Mouse (Mus musculus) ovary, postnatal 36 days (tissue): Measurements from ENCODE around the gene Pfdn4.

Source experiments
- DNase-seq: peaks from one replicate; pipeline ENCODE4 v3.0.0; 2022; ENCODE audit warnings: low spot score, mixed read lengths

The Pfdn4 gene

DNA sequence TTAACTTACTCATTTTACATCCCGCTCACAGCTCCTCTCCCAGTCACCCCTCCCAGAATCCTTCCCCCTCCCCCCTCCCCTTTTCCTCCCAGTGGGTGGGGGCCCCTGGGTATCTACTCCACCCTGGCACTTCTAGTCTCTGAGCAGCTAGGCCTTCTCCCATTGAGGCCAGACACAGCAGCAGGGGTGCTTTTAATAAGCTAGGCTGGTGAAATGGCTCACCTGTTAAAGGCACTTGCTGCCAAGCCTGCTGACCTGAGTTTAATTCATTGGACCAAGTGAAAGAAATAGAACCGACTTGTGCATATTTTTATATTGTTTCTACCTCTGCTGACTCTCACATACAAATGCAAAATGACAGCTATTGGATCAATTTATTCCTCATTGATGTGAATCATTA, 52.9 kb downstream of the Pfdn4 start:
- DNase-seq: no peak

GRCm38 (mm10) chr2:170550240-170550639, 54.0 kb downstream of the Pfdn4 start:
- DNase-seq: no peak

GRCm38 (mm10) chr2:170552088-170552487, 55.9 kb downstream of the Pfdn4 start:
- DNase-seq: no peak

GRCm38 (mm10) chr2:170563956-170564855, 68.0 kb downstream of the Pfdn4 start:
- DNase-seq: no peak

DNA sequence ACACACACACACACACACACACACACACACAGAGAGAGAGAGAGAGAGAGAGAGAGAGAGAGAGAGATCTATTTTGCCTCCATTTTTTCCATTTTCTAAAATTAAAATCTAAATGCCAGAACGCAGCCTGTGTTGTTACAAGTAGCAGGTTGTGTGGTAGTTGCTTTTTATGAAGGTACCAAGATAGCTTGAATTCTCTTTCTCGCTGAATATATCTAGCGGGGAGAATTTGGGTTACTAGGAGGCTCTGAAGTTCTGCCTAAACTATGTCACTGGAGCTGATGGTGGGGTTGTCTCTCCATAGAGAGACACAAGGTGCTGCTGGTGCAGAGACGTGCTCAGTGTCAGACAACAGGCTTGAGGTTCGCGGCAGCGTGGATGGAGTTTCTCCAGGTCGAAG, 68.8 kb downstream of the Pfdn4 start:
- DNase-seq: no peak
